Mouse (Mus musculus): Measurements from ENCODE around the gene 1700012P22Rik. TPM values are rescaled to one million over a fixed set of nuclear protein-coding genes. Genes with fewer than 3 reads are reported as not detected.

1700012P22Rik gene
- not detected in 2 replicates for total RNA-seq (2012; rRNA removed)

GRCm38 (mm10) chr4:144438672-144439071, at the start of gene 1700012P22Rik:
Gene 1700012P22Rik, minus strand, starts transcription at chr4:144438772.
- in situ Hi-C loops (cut with MboI; ENCODE audit: low sequenced_read_pairs in 2 of 2, unreplicated experiment in 2 of 2): no loop called here
- H3K9ac ChIP-seq (ENCODE audit: insufficient read depth, low read depth, low read length, poor library complexity, severe bottlenecking): no peak within 1 kb of the TSS
- no peaks in the 10 kb centered on the region for H3K36me3 ChIP-seq (ENCODE audit: control insufficient read depth, insufficient read depth, low read length, poor library complexity, severe bottlenecking)
- no peak within 1 kb of the TSS for H3K4me3 ChIP-seq (ENCODE audit: insufficient read depth in 1 of 2, low read depth in 1 of 2, low read length in 2 of 2, poor library complexity in 1 of 2, severe bottlenecking in 1 of 2)
- no peaks in the 10 kb centered on the region for H3K9me3 ChIP-seq (ENCODE audit: control insufficient read depth, insufficient read depth, low read depth, low read length)
- H3K27ac ChIP-seq (ENCODE audit: insufficient read depth, low read depth, low read length, poor library complexity, severe bottlenecking): no peak within 1 kb of the TSS
- no peak for TF ChIP-seq CHD2 (IDR thresholded peaks at IDR 0.05; ENCODE audit: low read depth, low read length)
- TF ChIP-seq HCFC1 (IDR thresholded peaks at IDR 0.05; ENCODE audit: borderline replicate concordance, insufficient read depth, low read length): no peak
- TF ChIP-seq MAFK (IDR thresholded peaks at IDR 0.05; ENCODE audit: insufficient read depth, low read depth, low read length): no peak
- no peak for TF ChIP-seq ZC3H11A (IDR thresholded peaks at IDR 0.05; ENCODE audit: borderline replicate concordance, low read depth, low read length)
- no peak for TF ChIP-seq ZNF384 (IDR thresholded peaks at IDR 0.05; ENCODE audit: low read depth, low read length)
- no peaks in the 10 kb centered on the region for H3K4me1 ChIP-seq (ENCODE audit: control insufficient read depth in 2 of 2, insufficient read depth in 2 of 2, low read length in 2 of 2, poor library complexity in 1 of 2)
- no peak for DNase-seq (ENCODE audit: low read depth, low spot score)

- Histone ChIP-seq H3K27ac (ENCODE audit: insufficient read depth, low read depth, low read length, poor library complexity, severe bottlenecking) (no peak overlapping the region), H3K9ac (ENCODE audit: insufficient read depth, low read depth, low read length, poor library complexity, severe bottlenecking) (no peak overlapping the region), H3K36me3 (ENCODE audit: control insufficient read depth, insufficient read depth, low read length, poor library complexity, severe bottlenecking) (no peaks in the 10 kb centered on the region), H3K9me3 (ENCODE audit: control insufficient read depth, insufficient read depth, low read depth, low read length) (no peaks in the 10 kb centered on the region), H3K4me1 (ENCODE audit: control insufficient read depth in 2 of 2, insufficient read depth in 2 of 2, low read length in 2 of 2, poor library complexity in 1 of 2) (no peaks in the 10 kb centered on the region), H3K4me3 (ENCODE audit: insufficient read depth in 1 of 2, low read depth in 1 of 2, low read length in 2 of 2, poor library complexity in 1 of 2, severe bottlenecking in 1 of 2) (no peak overlapping the region)
- TF ChIP-seq ZC3H11A (IDR thresholded peaks at IDR 0.05; ENCODE audit: borderline replicate concordance, low read depth, low read length) (no peak), CHD2 (IDR thresholded peaks at IDR 0.05; ENCODE audit: low read depth, low read length) (no peak), ZNF384 (IDR thresholded peaks at IDR 0.05; ENCODE audit: low read depth, low read length) (no peak), HCFC1 (IDR thresholded peaks at IDR 0.05; ENCODE audit: borderline replicate concordance, insufficient read depth, low read length) (no peak), MAFK (IDR thresholded peaks at IDR 0.05; ENCODE audit: insufficient read depth, low read depth, low read length) (no peak)
- in situ Hi-C loops (cut with MboI; ENCODE audit: low sequenced_read_pairs in 2 of 2, unreplicated experiment in 2 of 2): no loop called here
- DNase-seq (ENCODE audit: low read depth, low spot score): no peak
Measured at GRCm38 (mm10) chr4:144468091-144468490, 29.5 kb upstream of the 1700012P22Rik start.

- Histone ChIP-seq H3K27ac (ENCODE audit: insufficient read depth, low read depth, low read length, poor library complexity, severe bottlenecking) (no peak overlapping the region), H3K36me3 (ENCODE audit: control insufficient read depth, insufficient read depth, low read length, poor library complexity, severe bottlenecking) (no peaks in the 10 kb centered on the region), H3K9me3 (ENCODE audit: control insufficient read depth, insufficient read depth, low read depth, low read length) (no peaks in the 10 kb centered on the region), H3K9ac (ENCODE audit: insufficient read depth, low read depth, low read length, poor library complexity, severe bottlenecking) (no peak overlapping the region), H3K4me1 (ENCODE audit: control insufficient read depth in 2 of 2, insufficient read depth in 2 of 2, low read length in 2 of 2, poor library complexity in 1 of 2) (no peaks in the 10 kb centered on the region), H3K4me3 (ENCODE audit: insufficient read depth in 1 of 2, low read depth in 1 of 2, low read length in 2 of 2, poor library complexity in 1 of 2, severe bottlenecking in 1 of 2) (no peak overlapping the region)
- TF ChIP-seq ZC3H11A (IDR thresholded peaks at IDR 0.05; ENCODE audit: borderline replicate concordance, low read depth, low read length) (no peak), MAFK (IDR thresholded peaks at IDR 0.05; ENCODE audit: insufficient read depth, low read depth, low read length) (no peak), CHD2 (IDR thresholded peaks at IDR 0.05; ENCODE audit: low read depth, low read length) (no peak), ZNF384 (IDR thresholded peaks at IDR 0.05; ENCODE audit: low read depth, low read length) (no peak), HCFC1 (IDR thresholded peaks at IDR 0.05; ENCODE audit: borderline replicate concordance, insufficient read depth, low read length) (no peak)
- in situ Hi-C loops (cut with MboI; ENCODE audit: low sequenced_read_pairs in 2 of 2, unreplicated experiment in 2 of 2): no loop called here
- no peak for DNase-seq (ENCODE audit: low read depth, low spot score)
Measured at GRCm38 (mm10) chr4:144465206-144465605, 26.6 kb upstream of the 1700012P22Rik start.

GRCm38 (mm10) chr4:144463656-144464055, 25.1 kb upstream of the 1700012P22Rik start, which contains the start of gene Aadacl3:
Gene Aadacl3, minus strand, starts transcription at chr4:144463756.
- Histone ChIP-seq H3K9me3 (ENCODE audit: control insufficient read depth, insufficient read depth, low read depth, low read length) (no peaks in the 10 kb centered on the region), H3K4me1 (ENCODE audit: control insufficient read depth in 2 of 2, insufficient read depth in 2 of 2, low read length in 2 of 2, poor library complexity in 1 of 2) (no peaks in the 10 kb centered on the region), H3K27ac (ENCODE audit: insufficient read depth, low read depth, low read length, poor library complexity, severe bottlenecking) (no peak within 1 kb of the TSS), H3K36me3 (ENCODE audit: control insufficient read depth, insufficient read depth, low read length, poor library complexity, severe bottlenecking) (no peaks in the 10 kb centered on the region), H3K9ac (ENCODE audit: insufficient read depth, low read depth, low read length, poor library complexity, severe bottlenecking) (no peak within 1 kb of the TSS), H3K4me3 (ENCODE audit: insufficient read depth in 1 of 2, low read depth in 1 of 2, low read length in 2 of 2, poor library complexity in 1 of 2, severe bottlenecking in 1 of 2) (no peak within 1 kb of the TSS)
- no peak for DNase-seq (ENCODE audit: low read depth, low spot score)
- in situ Hi-C loops (cut with MboI; ENCODE audit: low sequenced_read_pairs in 2 of 2, unreplicated experiment in 2 of 2): no loop called here
- TF ChIP-seq MAFK (IDR thresholded peaks at IDR 0.05; ENCODE audit: insufficient read depth, low read depth, low read length): no peak
- TF ChIP-seq ZNF384 (IDR thresholded peaks at IDR 0.05; ENCODE audit: low read depth, low read length): no peak
- TF ChIP-seq ZC3H11A (IDR thresholded peaks at IDR 0.05; ENCODE audit: borderline replicate concordance, low read depth, low read length): no peak
- TF ChIP-seq HCFC1 (IDR thresholded peaks at IDR 0.05; ENCODE audit: borderline replicate concordance, insufficient read depth, low read length): no peak
- TF ChIP-seq CHD2 (IDR thresholded peaks at IDR 0.05; ENCODE audit: low read depth, low read length): no peak

- no peaks in the 10 kb centered on the region for H3K4me1 ChIP-seq (ENCODE audit: control insufficient read depth in 2 of 2, insufficient read depth in 2 of 2, low read length in 2 of 2, poor library complexity in 1 of 2)
- TF ChIP-seq MAFK (IDR thresholded peaks at IDR 0.05; ENCODE audit: insufficient read depth, low read depth, low read length) (no peak), CHD2 (IDR thresholded peaks at IDR 0.05; ENCODE audit: low read depth, low read length) (no peak), HCFC1 (IDR thresholded peaks at IDR 0.05; ENCODE audit: borderline replicate concordance, insufficient read depth, low read length) (no peak), ZNF384 (IDR thresholded peaks at IDR 0.05; ENCODE audit: low read depth, low read length) (no peak), ZC3H11A (IDR thresholded peaks at IDR 0.05; ENCODE audit: borderline replicate concordance, low read depth, low read length) (no peak)
- in situ Hi-C loops (cut with MboI; ENCODE audit: low sequenced_read_pairs in 2 of 2, unreplicated experiment in 2 of 2): no loop called here
- H3K27ac ChIP-seq (ENCODE audit: insufficient read depth, low read depth, low read length, poor library complexity, severe bottlenecking): no peak within 1 kb of the TSS
- no peak within 1 kb of the TSS for H3K4me3 ChIP-seq (ENCODE audit: insufficient read depth in 1 of 2, low read depth in 1 of 2, low read length in 2 of 2, poor library complexity in 1 of 2, severe bottlenecking in 1 of 2)
- no peak for DNase-seq (ENCODE audit: low read depth, low spot score)
- H3K9me3 ChIP-seq (ENCODE audit: control insufficient read depth, insufficient read depth, low read depth, low read length): no peaks in the 10 kb centered on the region
- no peaks in the 10 kb centered on the region for H3K36me3 ChIP-seq (ENCODE audit: control insufficient read depth, insufficient read depth, low read length, poor library complexity, severe bottlenecking)
- no peak within 1 kb of the TSS for H3K9ac ChIP-seq (ENCODE audit: insufficient read depth, low read depth, low read length, poor library complexity, severe bottlenecking)
Measured at GRCm38 (mm10) chr4:144453217-144453616, 14.6 kb upstream of the 1700012P22Rik start, which contains the start of gene Gm9944. Gene Gm9944, minus strand, starts transcription at chr4:144453317.

Data from ES-E14 (cell line).